Mouse (Mus musculus): ENCODE measurements around the gene Gm21958. TPM values are rescaled to one million over a fixed set of nuclear protein-coding genes. Genes with fewer than 3 reads are reported as not detected.

Gm21958 gene
- total RNA-seq, 1 experiment: not detected

DNA sequence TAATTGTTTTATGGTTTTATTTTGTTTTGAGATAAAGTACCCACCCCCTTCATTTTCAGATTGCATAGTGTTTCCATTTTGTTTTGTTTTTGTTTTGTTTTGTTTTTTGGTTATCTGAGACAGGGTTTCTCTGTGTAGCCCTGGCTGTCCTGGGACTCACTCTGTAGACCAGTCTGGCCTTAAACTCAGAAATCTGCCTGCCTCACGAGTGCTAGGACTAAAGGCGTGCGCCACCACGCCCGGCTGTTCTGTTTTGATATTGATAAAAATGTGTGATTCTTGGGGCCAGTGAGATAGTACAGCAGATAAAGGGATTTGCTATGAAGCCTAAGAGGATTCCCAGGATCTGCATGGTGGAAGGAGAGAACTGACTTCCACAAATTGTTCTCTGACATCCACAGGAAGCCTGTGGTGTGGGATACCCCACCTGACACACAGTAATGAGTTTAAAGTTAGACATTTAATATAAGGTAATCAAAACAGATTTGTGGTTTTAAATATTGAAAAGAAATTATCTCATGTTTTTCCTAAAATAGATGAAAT lies 14.3 kb downstream of the Gm21958 start:
- Histone ChIP-seq H3K4me1 (ENCODE audit: control insufficient read depth in 2 of 2, insufficient read depth in 2 of 2, low read length in 2 of 2, poor library complexity in 1 of 2) (no peaks in the 10 kb centered on the region; a peak in 1 of 4 replicates), H3K9me3 (ENCODE audit: control insufficient read depth, insufficient read depth, low read depth, low read length) (no peaks in the 10 kb centered on the region), H3K36me3 (ENCODE audit: control insufficient read depth, insufficient read depth, low read length, poor library complexity, severe bottlenecking) (peaks cover 29% of the 10 kb centered on the region), H3K27ac (ENCODE audit: insufficient read depth, low read depth, low read length, poor library complexity, severe bottlenecking) (no peak overlapping the region), H3K4me3 (ENCODE audit: insufficient read depth in 1 of 2, low read depth in 1 of 2, low read length in 2 of 2, poor library complexity in 1 of 2, severe bottlenecking in 1 of 2) (no peak overlapping the region), H3K9ac (ENCODE audit: insufficient read depth, low read depth, low read length, poor library complexity, severe bottlenecking) (no peak overlapping the region)
- DNase-seq (ENCODE audit: low read depth, low spot score): no peak
- TF ChIP-seq ZNF384 (IDR thresholded peaks at IDR 0.05; ENCODE audit: low read depth, low read length) (no peak), CHD2 (IDR thresholded peaks at IDR 0.05; ENCODE audit: low read depth, low read length) (no peak), ZC3H11A (IDR thresholded peaks at IDR 0.05; ENCODE audit: borderline replicate concordance, low read depth, low read length) (no peak), HCFC1 (IDR thresholded peaks at IDR 0.05; ENCODE audit: borderline replicate concordance, insufficient read depth, low read length) (no peak), MAFK (IDR thresholded peaks at IDR 0.05; ENCODE audit: insufficient read depth, low read depth, low read length) (no peak)
- in situ Hi-C loops (cut with MboI; ENCODE audit: low sequenced_read_pairs in 2 of 2, unreplicated experiment in 2 of 2): no loop called here

DNA sequence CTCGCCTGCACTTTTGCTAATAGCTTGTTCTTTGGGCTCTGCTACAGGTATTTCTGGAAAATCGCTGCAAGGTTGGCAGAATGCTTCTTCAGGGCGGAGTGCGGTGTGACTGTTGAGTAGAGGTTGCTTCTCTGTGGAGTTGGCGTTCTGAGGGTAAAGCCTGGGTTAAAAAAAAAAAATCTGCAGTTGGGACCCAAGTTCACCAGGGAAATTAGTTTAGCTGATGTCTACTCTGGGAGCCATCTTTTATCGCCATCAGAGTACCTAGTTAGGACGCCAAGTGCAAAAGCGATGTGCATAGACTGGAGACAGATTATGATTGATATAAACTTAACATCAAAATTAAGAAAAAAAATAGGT lies 21.1 kb downstream of the Gm21958 start:
- in situ Hi-C loops (cut with MboI; ENCODE audit: low sequenced_read_pairs in 2 of 2, unreplicated experiment in 2 of 2): no loop called here
- Histone ChIP-seq H3K4me1 (ENCODE audit: control insufficient read depth in 2 of 2, insufficient read depth in 2 of 2, low read length in 2 of 2, poor library complexity in 1 of 2) (no peaks in the 10 kb centered on the region; a peak in 1 of 4 replicates), H3K9ac (ENCODE audit: insufficient read depth, low read depth, low read length, poor library complexity, severe bottlenecking) (peak overlapping the region; percentile 91), H3K4me3 (ENCODE audit: insufficient read depth in 1 of 2, low read depth in 1 of 2, low read length in 2 of 2, poor library complexity in 1 of 2, severe bottlenecking in 1 of 2) (peak overlapping the region; percentile 86 to 95), H3K27ac (ENCODE audit: insufficient read depth, low read depth, low read length, poor library complexity, severe bottlenecking) (peak overlapping the region; percentile 75), H3K36me3 (ENCODE audit: control insufficient read depth, insufficient read depth, low read length, poor library complexity, severe bottlenecking) (peaks cover 12% of the 10 kb centered on the region), H3K9me3 (ENCODE audit: control insufficient read depth, insufficient read depth, low read depth, low read length) (no peaks in the 10 kb centered on the region)
- TF ChIP-seq CHD2 (IDR thresholded peaks at IDR 0.05; ENCODE audit: low read depth, low read length): no peak
- no peak for TF ChIP-seq HCFC1 (IDR thresholded peaks at IDR 0.05; ENCODE audit: borderline replicate concordance, insufficient read depth, low read length)
- TF ChIP-seq MAFK (IDR thresholded peaks at IDR 0.05; ENCODE audit: insufficient read depth, low read depth, low read length): no peak
- TF ChIP-seq ZNF384 (IDR thresholded peaks at IDR 0.05; ENCODE audit: low read depth, low read length): peak; percentile 38; the same call in 1 of the 2 replicates
- no peak for TF ChIP-seq ZC3H11A (IDR thresholded peaks at IDR 0.05; ENCODE audit: borderline replicate concordance, low read depth, low read length)
- DNase-seq (ENCODE audit: low read depth, low spot score): peak; percentile 39

DNA sequence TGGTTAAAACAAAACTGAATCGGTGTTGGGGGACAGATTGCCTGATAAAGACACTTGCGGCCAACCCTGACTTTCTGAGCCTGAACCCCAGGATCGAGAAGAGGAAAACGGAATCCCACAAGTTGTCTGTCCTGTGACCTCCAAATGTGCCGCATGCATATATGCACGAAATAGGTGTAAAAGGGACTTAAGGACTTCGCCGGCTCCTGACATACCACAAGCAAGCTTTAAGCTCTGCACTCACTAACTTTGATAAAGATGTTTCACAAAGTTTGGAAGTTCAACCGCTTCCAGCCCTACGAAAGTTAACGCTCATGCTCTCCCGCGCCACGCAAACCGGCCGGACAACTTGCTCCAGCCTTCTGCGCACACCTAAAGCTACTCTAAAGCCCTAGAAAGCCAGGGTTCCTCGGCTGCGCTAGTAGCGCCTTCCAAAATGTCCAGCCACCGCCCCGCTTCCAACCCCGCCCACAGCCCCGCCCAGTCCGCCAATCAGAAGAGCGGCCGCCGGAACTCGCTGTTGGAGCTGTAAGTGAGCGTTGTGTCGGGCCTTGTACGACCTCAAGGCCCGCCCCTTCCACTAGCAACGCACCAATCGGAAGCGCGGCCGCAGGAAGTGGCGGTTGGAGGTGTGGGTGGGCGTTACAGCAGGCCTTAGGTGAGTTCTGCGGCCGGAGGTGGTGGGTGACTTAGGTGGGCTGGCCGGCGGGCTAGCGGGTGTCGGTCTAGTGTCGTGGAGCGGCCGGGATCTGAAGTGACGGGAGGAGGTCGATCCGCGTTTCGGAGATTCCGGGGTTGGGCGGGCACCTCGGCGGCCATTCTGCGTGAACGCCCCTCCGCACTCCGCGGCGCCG lies 21.7 kb downstream of the Gm21958 start, which contains the start of gene Supt20:
Supt20 (plus strand) TSS at position 606 of the 854 bp plus-strand sequence.
- Histone ChIP-seq H3K9me3 (ENCODE audit: control insufficient read depth, insufficient read depth, low read depth, low read length) (no peaks in the 10 kb centered on the region), H3K36me3 (ENCODE audit: control insufficient read depth, insufficient read depth, low read length, poor library complexity, severe bottlenecking) (peaks cover 12% of the 10 kb centered on the region), H3K4me1 (ENCODE audit: control insufficient read depth in 2 of 2, insufficient read depth in 2 of 2, low read length in 2 of 2, poor library complexity in 1 of 2) (no peaks in the 10 kb centered on the region; a peak in 1 of 4 replicates), H3K4me3 (ENCODE audit: insufficient read depth in 1 of 2, low read depth in 1 of 2, low read length in 2 of 2, poor library complexity in 1 of 2, severe bottlenecking in 1 of 2) (peak within 1 kb of the TSS; percentile 86 to 95), H3K9ac (ENCODE audit: insufficient read depth, low read depth, low read length, poor library complexity, severe bottlenecking) (peak within 1 kb of the TSS; percentile 91), H3K27ac (ENCODE audit: insufficient read depth, low read depth, low read length, poor library complexity, severe bottlenecking) (peak within 1 kb of the TSS; percentile 75)
- TF ChIP-seq HCFC1 (IDR thresholded peaks at IDR 0.05; ENCODE audit: borderline replicate concordance, insufficient read depth, low read length) (peak; percentile 61; the same call in 1 of the 2 replicates), MAFK (IDR thresholded peaks at IDR 0.05; ENCODE audit: insufficient read depth, low read depth, low read length) (no peak), CHD2 (IDR thresholded peaks at IDR 0.05; ENCODE audit: low read depth, low read length) (0 out of 2 replicates have a peak, but pooled peaks have one; percentile 29)
- peak; percentile 93 for DNase-seq (ENCODE audit: low read depth, low spot score)
- in situ Hi-C loops (cut with MboI; ENCODE audit: low sequenced_read_pairs in 2 of 2, unreplicated experiment in 2 of 2): no loop called here

DNA sequence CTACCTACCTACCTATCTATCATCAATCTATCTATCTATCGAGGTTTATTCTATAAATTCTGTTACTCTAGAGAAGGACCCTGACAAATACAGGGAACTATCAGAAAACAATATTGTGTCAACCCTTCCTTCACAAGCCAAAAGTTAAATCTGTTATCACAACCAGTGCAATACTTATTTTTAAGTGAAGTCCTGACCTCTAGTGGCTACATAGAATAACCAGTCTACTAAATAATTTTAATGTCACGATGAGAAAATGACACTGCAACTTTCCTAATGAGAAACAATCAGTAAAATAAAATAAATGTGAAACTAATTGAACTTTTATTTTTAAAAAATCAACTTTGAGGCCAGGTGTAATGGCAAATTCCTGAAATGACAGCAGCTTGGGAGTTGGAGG lies 25.1 kb downstream of the Gm21958 start:
- Histone ChIP-seq H3K9ac (ENCODE audit: insufficient read depth, low read depth, low read length, poor library complexity, severe bottlenecking) (no peak overlapping the region), H3K4me3 (ENCODE audit: insufficient read depth in 1 of 2, low read depth in 1 of 2, low read length in 2 of 2, poor library complexity in 1 of 2, severe bottlenecking in 1 of 2) (no peak overlapping the region), H3K4me1 (ENCODE audit: control insufficient read depth in 2 of 2, insufficient read depth in 2 of 2, low read length in 2 of 2, poor library complexity in 1 of 2) (no peaks in the 10 kb centered on the region), H3K27ac (ENCODE audit: insufficient read depth, low read depth, low read length, poor library complexity, severe bottlenecking) (no peak overlapping the region), H3K36me3 (ENCODE audit: control insufficient read depth, insufficient read depth, low read length, poor library complexity, severe bottlenecking) (no peaks in the 10 kb centered on the region), H3K9me3 (ENCODE audit: control insufficient read depth, insufficient read depth, low read depth, low read length) (no peaks in the 10 kb centered on the region)
- TF ChIP-seq CHD2 (IDR thresholded peaks at IDR 0.05; ENCODE audit: low read depth, low read length) (no peak), ZC3H11A (IDR thresholded peaks at IDR 0.05; ENCODE audit: borderline replicate concordance, low read depth, low read length) (no peak), MAFK (IDR thresholded peaks at IDR 0.05; ENCODE audit: insufficient read depth, low read depth, low read length) (no peak), ZNF384 (IDR thresholded peaks at IDR 0.05; ENCODE audit: low read depth, low read length) (no peak), HCFC1 (IDR thresholded peaks at IDR 0.05; ENCODE audit: borderline replicate concordance, insufficient read depth, low read length) (no peak)
- in situ Hi-C loops (cut with MboI; ENCODE audit: low sequenced_read_pairs in 2 of 2, unreplicated experiment in 2 of 2): no loop called here
- DNase-seq (ENCODE audit: low read depth, low spot score): no peak

All from ES-E14 (cell line).